Mouse (Mus musculus) MEL (cell line): ENCODE measurements around the gene Creb1. TPM values are rescaled to one million over a fixed set of nuclear protein-coding genes. Genes with fewer than 3 reads are reported as not detected.

ENCODE experiments used
- DNase-seq: peaks from one replicate; pipeline ENCODE4 v3.0.0; 2011; ENCODE audit warnings: low read depth, low spot score
- H3K27ac ChIP-seq: 2 replicates; pipeline ENCODE4 v1.5.1; 2012; ENCODE audit warnings: low read depth, mild to moderate bottlenecking, control low read depth, low read length, moderate library complexity; ENCODE audit not compliant: control insufficient read depth
- H3K27me3 ChIP-seq, 2 experiments: fragments of 150-350 bp in 1 of 2; sonication (generic) in 1 of 2; 2 replicates each; pipeline ENCODE4 v1.6.1; 2012; ENCODE audit warnings: low read length in 2 of 2, mild to moderate bottlenecking in 2 of 2, improper control_type of control experiment in 1 of 2, moderate library complexity in 1 of 2; ENCODE audit not compliant: insufficient read depth in 2 of 2, control insufficient read depth in 1 of 2
- H3K36me3 ChIP-seq, 2 experiments: 2 replicates each; pipeline ENCODE4 v1.6.1; 2012 to 2014; ENCODE audit warnings: low read length in 2 of 2, improper control_type of control experiment in 1 of 2, inconsistent platforms in 1 of 2, mild to moderate bottlenecking in 1 of 2; ENCODE audit not compliant: insufficient read depth in 2 of 2, control insufficient read depth in 1 of 2
- H3K4me1 ChIP-seq, 2 experiments: fragments of 150-350 bp in 1 of 2; sonication (generic) in 1 of 2; 2 replicates each; pipeline ENCODE4 v1.6.1; 2012; ENCODE audit warnings: low read length in 2 of 2, improper control_type of control experiment in 1 of 2, mild to moderate bottlenecking in 1 of 2; ENCODE audit not compliant: insufficient read depth in 2 of 2, control insufficient read depth in 1 of 2
- H3K4me3 ChIP-seq, 2 experiments: fragments of 150-350 bp in 1 of 2; sonication (generic) in 1 of 2; 2 replicates each; pipeline ENCODE4 v1.5.1; 2012; ENCODE audit warnings: low read depth in 2 of 2, low read length in 2 of 2, mild to moderate bottlenecking in 2 of 2, moderate library complexity in 2 of 2, control low read depth in 1 of 2, improper control_type of control experiment in 1 of 2; ENCODE audit not compliant: control insufficient read depth in 1 of 2, insufficient read depth in 1 of 2
- H3K79me2 ChIP-seq: 2 replicates; pipeline ENCODE4 v1.6.1; 2012; ENCODE audit warnings: mild to moderate bottlenecking, low read length, moderate library complexity; ENCODE audit not compliant: control insufficient read depth, poor library complexity, insufficient read depth
- H3K9ac ChIP-seq: 2 replicates; pipeline ENCODE4 v1.6.1; 2012; ENCODE audit warnings: low read depth, mild to moderate bottlenecking, control low read depth, low read length, moderate library complexity; ENCODE audit not compliant: control insufficient read depth, poor library complexity, severe bottlenecking
- H3K9me3 ChIP-seq: fragments of 150-350 bp; sonication (generic); replicated peaks from 2 replicates; pipeline ENCODE4 v1.6.1; 2012; ENCODE audit warnings: mild to moderate bottlenecking, low read length, improper control_type of control experiment, moderate library complexity; ENCODE audit not compliant: insufficient read depth
- CHD1 ChIP-seq: IDR thresholded peaks from 2 replicates; pipeline ENCODE4 v1.6.1; 2012; ENCODE audit warnings: low read depth, mild to moderate bottlenecking, inconsistent platforms, low read length, improper control_type of control experiment
- E2F4 ChIP-seq: IDR thresholded peaks from 2 replicates; pipeline ENCODE4 v1.6.1; 2011; ENCODE audit warnings: low read depth, low read length, improper control_type of control experiment, borderline replicate concordance
- ETS1 ChIP-seq: IDR thresholded peaks from 2 replicates; pipeline ENCODE4 v1.6.1; 2012; ENCODE audit warnings: low read depth, mild to moderate bottlenecking, inconsistent platforms, low read length, improper control_type of control experiment, moderate library complexity
- GATA1 ChIP-seq: IDR thresholded peaks from 2 replicates; pipeline ENCODE4 v1.6.1; 2011; ENCODE audit warnings: low read depth, low read length, improper control_type of control experiment
- MAFK ChIP-seq: IDR thresholded peaks from 2 replicates; pipeline ENCODE4 v1.6.1; 2011; ENCODE audit warnings: low read depth, mild to moderate bottlenecking, low read length, improper control_type of control experiment, borderline replicate concordance
- MAX ChIP-seq: IDR thresholded peaks from 2 replicates; pipeline ENCODE4 v1.6.1; 2011; ENCODE audit warnings: low read length, improper control_type of control experiment
- MEF2A ChIP-seq: IDR thresholded peaks from 2 replicates; pipeline ENCODE4 v1.6.1; 2014; ENCODE audit warnings: low read depth, mild to moderate bottlenecking, inconsistent platforms, low read length, improper control_type of control experiment; ENCODE audit not compliant: poor library complexity, insufficient replicate concordance, severe bottlenecking; ENCODE audit errors: extremely low read depth
- MYC ChIP-seq: IDR thresholded peaks from 2 replicates; pipeline ENCODE4 v1.6.1; 2011; ENCODE audit warnings: low read depth, mild to moderate bottlenecking, low read length, improper control_type of control experiment, moderate library complexity
- POLR2AphosphoS2 ChIP-seq: IDR thresholded peaks from 2 replicates; pipeline ENCODE4 v1.6.1; 2011; ENCODE audit warnings: low read length, improper control_type of control experiment
- RCOR1 ChIP-seq: IDR thresholded peaks from 2 replicates; pipeline ENCODE4 v1.6.1; 2012; ENCODE audit warnings: low read depth, mild to moderate bottlenecking, inconsistent platforms, low read length, improper control_type of control experiment
- TBP ChIP-seq: IDR thresholded peaks from 2 replicates; pipeline ENCODE4 v1.8.0; 2011; ENCODE audit warnings: low read depth, low read length, improper control_type of control experiment
- USF1 ChIP-seq: IDR thresholded peaks from 2 replicates; pipeline ENCODE4 v1.6.1; 2014; ENCODE audit warnings: low read depth, mild to moderate bottlenecking, inconsistent platforms, low read length, improper control_type of control experiment, moderate library complexity
- USF2 ChIP-seq, 2 experiments: IDR thresholded peaks; 2 replicates each; pipeline ENCODE4 v1.6.1; 2011 to 2012; ENCODE audit warnings: improper control_type of control experiment in 2 of 2, low read length in 2 of 2, borderline replicate concordance in 1 of 2, inconsistent platforms in 1 of 2, low read depth in 1 of 2, mild to moderate bottlenecking in 1 of 2; ENCODE audit not compliant: insufficient read depth in 1 of 2
- ZKSCAN1 ChIP-seq: IDR thresholded peaks from 2 replicates; pipeline ENCODE4 v1.6.1; 2012; ENCODE audit warnings: low read depth, mild to moderate bottlenecking, inconsistent platforms, low read length, improper control_type of control experiment, moderate library complexity
- ZNF384 ChIP-seq: IDR thresholded peaks from 2 replicates; pipeline ENCODE4 v1.6.1; 2012; ENCODE audit warnings: low read depth, mild to moderate bottlenecking, inconsistent platforms, low read length, improper control_type of control experiment
- polyA plus RNA-seq, 2 experiments: library from polyadenylated mRNA; stranded (reverse) in 1 of 2; unstranded in 1 of 2; fragments of >175 nt in 1 of 2; fragments of >200 nt in 1 of 2; gene quantifications; 2 replicates each; pipeline versions ENCODE4 v1.2.1 to v1.2.4; 2012; ENCODE audit warnings: low replicate concordance in 2 of 2, low read depth in 1 of 2; ENCODE audit not compliant: insufficient read length in 2 of 2, insufficient read depth in 1 of 2, missing spikeins in 1 of 2
- total RNA-seq: library from RNA; depleted of rRNA; stranded (reverse); fragments of 300-350 nt; gene quantifications from 2 replicates; pipeline ENCODE4 v1.2.3, GENCODE M21; 2012

Creb1 gene
- total and polyA plus RNA-seq, 3 experiments, result 21.8 to 49.1 (median 22.8) TPM

DNA sequence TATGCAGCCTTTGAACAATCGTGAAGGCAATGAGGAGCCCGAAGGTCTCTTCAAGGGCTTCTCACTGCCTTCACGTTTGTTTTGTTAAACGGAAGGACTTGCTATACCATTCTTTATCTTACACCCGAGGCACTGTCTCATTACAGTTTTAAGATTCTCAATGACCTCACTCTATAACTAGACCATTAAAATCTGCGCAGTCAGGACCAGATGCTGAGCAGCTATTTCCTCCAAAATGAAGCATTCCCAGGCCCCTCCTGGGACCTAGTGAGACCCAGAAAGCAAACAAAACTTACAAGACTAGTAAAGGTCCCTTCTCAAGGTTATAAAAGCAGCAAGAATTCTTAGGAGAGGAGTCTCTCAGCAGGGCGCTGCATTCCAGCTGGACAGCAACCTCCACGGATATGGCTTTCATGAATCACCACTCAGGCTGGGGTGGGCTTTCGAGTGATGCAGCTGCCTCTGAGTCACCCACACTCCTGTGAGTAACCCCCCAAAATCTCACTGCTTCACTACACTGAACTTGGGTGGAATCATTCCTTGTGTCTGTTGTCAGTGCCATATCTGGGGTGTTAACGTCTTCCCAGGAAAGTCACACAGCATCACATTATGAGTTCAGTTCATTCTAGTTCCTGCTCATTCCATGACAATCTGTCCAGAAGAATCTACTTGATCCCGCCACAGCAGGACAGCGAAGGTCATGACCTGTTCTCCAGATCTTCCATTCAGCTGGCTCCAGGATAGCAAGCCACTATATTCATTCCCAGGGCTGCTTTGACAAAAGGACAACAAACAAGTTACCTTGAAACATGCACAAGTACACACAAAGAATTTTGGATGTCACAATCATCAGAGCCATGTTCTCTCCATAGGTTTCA lies 91.4 kb downstream of the Creb1 start:
- Histone ChIP-seq H3K27ac (no peak overlapping the region), H3K27me3 (no peaks in the 10 kb centered on the region; a peak in 1 of 4 replicates), H3K9me3 (no peaks in the 10 kb centered on the region), H3K4me3 (no peak overlapping the region), H3K9ac (no peak overlapping the region), H3K4me1 (peaks cover 0 to under 1% of the 10 kb centered on the region in 2 experiments; a peak in 2 of 4 replicates), H3K36me3 (no peaks in the 10 kb centered on the region), H3K79me2 (no peaks in the 10 kb centered on the region)
- no peak for TF ChIP-seq E2F4
- TF ChIP-seq ZKSCAN1, result no peak
- TF ChIP-seq MAFK, result no peak
- no peak for TF ChIP-seq CHD1
- no peak for TF ChIP-seq MEF2A
- no peak for TF ChIP-seq GATA1
- DNase-seq, result no peak

DNA sequence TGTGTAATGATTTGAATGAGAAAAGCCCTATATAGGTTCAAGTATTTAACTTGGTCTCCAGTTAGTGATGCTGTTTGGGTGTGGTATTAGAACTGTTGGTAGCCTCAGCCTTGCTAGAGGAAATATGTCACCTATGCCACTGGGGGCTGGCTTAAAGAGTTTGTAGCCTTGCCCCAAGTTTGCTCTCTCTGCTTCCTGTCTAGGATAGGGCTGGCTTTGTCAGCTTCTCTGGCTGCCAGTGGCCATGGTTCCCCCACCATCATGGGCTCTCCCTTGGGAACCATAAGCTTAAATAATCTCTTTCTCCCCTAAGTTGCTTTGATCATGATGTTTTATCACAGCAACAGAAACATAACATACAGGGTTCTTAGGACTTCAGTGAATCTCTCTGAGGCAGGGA lies 92.8 kb downstream of the Creb1 start:
- Histone ChIP-seq H3K4me1 (no peaks in the 10 kb centered on the region), H3K9ac (no peak overlapping the region), H3K27ac (no peak overlapping the region), H3K27me3 (no peaks in the 10 kb centered on the region; a peak in 1 of 4 replicates), H3K9me3 (no peaks in the 10 kb centered on the region), H3K4me3 (no peak overlapping the region), H3K79me2 (no peaks in the 10 kb centered on the region), H3K36me3 (no peaks in the 10 kb centered on the region)
- TF ChIP-seq ETS1 (no peak), GATA1 (no peak), USF1 (no peak), TBP (no peak), USF2 (IDR thresholded peaks at IDR 0.05; ENCODE audit: borderline replicate concordance in 1 of 2, insufficient read depth in 1 of 2, low read depth in 1 of 2, low read length in 2 of 2) (no peak), ZNF384 (no peak), MAX (no peak), POLR2AphosphoS2 (no peak)
- DNase-seq, result no peak

- H3K79me2 ChIP-seq, result no peaks in the 10 kb centered on the region
- TF ChIP-seq MAFK, result no peak
- no peak for TF ChIP-seq MAX
- TF ChIP-seq RCOR1, result no peak
- TF ChIP-seq MYC, result no peak
- TF ChIP-seq, all 39 proteins: peak for 0
- H3K36me3 ChIP-seq, result no peaks in the 10 kb centered on the region; a peak in 1 of 4 replicates
- DNase-seq, result no peak
- no peaks in the 10 kb centered on the region; a peak in 1 of 4 replicates for H3K4me1 ChIP-seq
- H3K9me3 ChIP-seq, result no peaks in the 10 kb centered on the region
- peaks cover 0 to 1% of the 10 kb centered on the region in 2 experiments; a peak in 3 of 4 replicates for H3K27me3 ChIP-seq
- H3K27ac ChIP-seq, result no peak overlapping the region
- no peak overlapping the region for H3K9ac ChIP-seq
- no peak overlapping the region for H3K4me3 ChIP-seq
Observed at GRCm38 (mm10) chr1:64631526-64631925, 99.1 kb downstream of the Creb1 start.
